In the genomic region with DNA sequence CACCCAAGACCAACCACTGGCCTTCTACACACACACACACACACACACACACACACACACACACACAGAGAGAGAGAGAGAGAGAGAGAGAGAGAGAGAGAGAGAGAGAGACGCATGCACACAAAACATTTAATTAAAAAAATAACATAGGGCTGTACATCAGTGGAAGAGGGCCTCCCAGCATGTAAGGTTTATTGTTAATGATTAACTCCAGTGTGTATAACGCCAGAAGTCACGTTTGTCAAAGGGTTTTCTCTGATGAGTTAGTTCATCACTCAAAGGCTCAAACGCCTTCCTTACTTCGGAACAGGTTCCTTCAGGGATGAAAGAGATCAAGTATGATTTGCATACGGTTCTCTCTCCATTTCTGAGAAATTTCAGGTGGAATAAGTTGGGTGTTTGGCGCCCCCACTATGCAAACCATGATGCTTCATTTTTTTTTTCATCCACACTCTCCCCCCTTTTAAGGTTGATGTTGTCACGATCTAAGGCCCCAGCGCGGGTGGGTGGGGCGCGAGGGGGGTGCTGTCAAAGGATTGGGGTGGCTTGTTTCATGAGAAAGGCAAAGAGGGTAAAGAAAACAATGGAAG, we compare ENCODE assay signal across 10 mouse cellular contexts. TPM values are rescaled to one million over a fixed set of nuclear protein-coding genes. Genes with fewer than 3 reads are reported as not detected.
A peak's percentile ranks its signal among the peaks of the same experiment; 100 is the strongest.
DNase-seq lines count a peak whose midpoint lies in the region; ATAC-seq and TF ChIP-seq lines count a peak whose summit lies in the region.
"Had no signal": no experiment of that assay in that cellular context is flagged by ENCODE, and none has a peak within 500 bp of the region (broad histone marks: within the 10 kb centered on the region; RNA-seq: fewer than 3 reads in every experiment).

No protein-coding gene starts in this region.

- no peak for TF ChIP-seq CTCF in lung, embryonic 14.5 days (IDR thresholded peaks at IDR 0.05; ENCODE audit: low read depth)

- H3K9ac ChIP-seq in lung, embryonic 14.5 days = peak overlapping the region; percentile 64
- no peak overlapping the region for H3K9ac ChIP-seq in forebrain, embryonic 13.5 days
- peak overlapping the region; percentile 70 for H3K9ac ChIP-seq in neural tube, embryonic 15.5 days (replicated peaks)

- 31% methylated on average over 12 of the region's 12 CpGs for WGBS in lung, embryonic 14.5 days
- WGBS in forebrain, embryonic 13.5 days = 39% methylated on average over 12 of the region's 12 CpGs
- 51% methylated on average over 12 of the region's 12 CpGs for WGBS in limb, embryonic 10.5 days
- WGBS in neural tube, embryonic 15.5 days = 31% methylated on average over 12 of the region's 12 CpGs

- H3K27me3 ChIP-seq in lung, embryonic 14.5 days (ENCODE audit: insufficient read depth, low read length) = peaks cover 8% of the 10 kb centered on the region
- H3K27me3 ChIP-seq in forebrain, embryonic 13.5 days = peaks cover 10% of the 10 kb centered on the region
- H3K27me3 ChIP-seq in limb, embryonic 10.5 days (ENCODE audit: low read depth, poor library complexity, severe bottlenecking) = peaks cover 50% of the 10 kb centered on the region
- H3K27me3 ChIP-seq in neural tube, embryonic 15.5 days (replicated peaks) = no peaks in the 10 kb centered on the region

- no peaks in the 10 kb centered on the region for H3K36me3 ChIP-seq in lung, embryonic 14.5 days (ENCODE audit: insufficient read depth)
- H3K36me3 ChIP-seq in forebrain, embryonic 13.5 days (ENCODE audit: poor library complexity, severe bottlenecking) = no peaks in the 10 kb centered on the region
- no peaks in the 10 kb centered on the region for H3K36me3 ChIP-seq in limb, embryonic 10.5 days
- peaks cover 17% of the 10 kb centered on the region for H3K36me3 ChIP-seq in neural tube, embryonic 15.5 days

- H3K4me2 ChIP-seq in lung, embryonic 14.5 days = peak overlapping the region; percentile 87
- peak overlapping the region; percentile 80 for H3K4me2 ChIP-seq in forebrain, embryonic 13.5 days
- H3K4me2 ChIP-seq in neural tube, embryonic 15.5 days = peak overlapping the region; percentile 80

- no peaks in the 10 kb centered on the region for H3K9me3 ChIP-seq in lung, embryonic 14.5 days (ENCODE audit: low read depth, low read length)
- H3K9me3 ChIP-seq in forebrain, embryonic 13.5 days (replicated peaks) = no peaks in the 10 kb centered on the region
- H3K9me3 ChIP-seq in limb, embryonic 10.5 days (replicated peaks) = no peaks in the 10 kb centered on the region
- no peaks in the 10 kb centered on the region for H3K9me3 ChIP-seq in neural tube, embryonic 15.5 days (replicated peaks)

- no peak overlapping the region for H3K27ac ChIP-seq in lung, embryonic 14.5 days (ENCODE audit: low read depth)
- no peak overlapping the region for H3K27ac ChIP-seq in forebrain, embryonic 13.5 days
- no peak overlapping the region for H3K27ac ChIP-seq in limb, embryonic 10.5 days
- peak overlapping the region; percentile 84 for H3K27ac ChIP-seq in neural tube, embryonic 15.5 days (replicated peaks)

- DNase-seq in lung, embryonic 14.5 days = no peak
- no peak for DNase-seq in lung, postnatal 10 days
- no peak for DNase-seq in limb, embryonic 10.5 days (ENCODE audit: low spot score)
- no peak for DNase-seq in ovary, postnatal 14 days (ENCODE audit: low spot score)
- no peak for DNase-seq in c-Kit-positive CD71-positive TER-119-positive erythroid progenitor cells, embryonic 14.5 days (ENCODE audit: low spot score)
- DNase-seq: kidney, adult 9 months had no signal

- H3K4me3 ChIP-seq in lung, embryonic 14.5 days (ENCODE audit: low read depth, low read length) = peak overlapping the region; percentile 57
- peak overlapping the region; percentile 49 for H3K4me3 ChIP-seq in forebrain, embryonic 13.5 days
- peak overlapping the region; percentile 68 for H3K4me3 ChIP-seq in limb, embryonic 10.5 days
- peak overlapping the region; percentile 56 for H3K4me3 ChIP-seq in neural tube, embryonic 15.5 days (replicated peaks)
- H3K4me3 ChIP-seq: myocyte had no signal

- H3K4me1 ChIP-seq in lung, embryonic 14.5 days (ENCODE audit: insufficient read depth) = peaks cover 5% of the 10 kb centered on the region; the same call in 1 of the 2 replicates
- H3K4me1 ChIP-seq in forebrain, embryonic 13.5 days = peaks cover 11% of the 10 kb centered on the region; the same call in 1 of the 2 replicates
- peaks cover 11% of the 10 kb centered on the region for H3K4me1 ChIP-seq in limb, embryonic 10.5 days
- peaks cover 31% of the 10 kb centered on the region for H3K4me1 ChIP-seq in neural tube, embryonic 15.5 days

- no peak for ATAC-seq in lung, embryonic 14.5 days (ENCODE audit: insufficient read depth)
- no peak for ATAC-seq in forebrain, embryonic 13.5 days
- ATAC-seq in neural tube, embryonic 15.5 days (ENCODE audit: low FRiP score) = no peak
- ATAC-seq in monocyte, adult 5-6 weeks (replicated peaks; ENCODE audit: insufficient number of reproducible peaks, low FRiP score, low TSS enrichment, poor library complexity, severe bottlenecking) = no peak

RNA-seq across cellular contexts. Expression of a gene that starts 21.2 kb away (rescaled TPM):
- 12.0 and 13.5 TPM in 2 replicates for polyA plus RNA-seq in lung, embryonic 14.5 days (2014; fragmentation: Nextera tagmentation; extraction: Ambion mirVana)
- polyA plus RNA-seq in forebrain, embryonic 13.5 days (2015; fragmentation: Nextera tagmentation; extraction: Ambion mirVana) = 63.4 and 87.2 TPM in 2 replicates
- 3.2 and 4.9 TPM in 2 replicates for polyA plus RNA-seq in limb, embryonic 10.5 days (2016; fragmentation: Nextera tagmentation; extraction: Ambion mirVana)
- 272 and 321 TPM in 2 replicates for polyA plus RNA-seq in neural tube, embryonic 15.5 days (2015; fragmentation: Nextera tagmentation; extraction: Ambion mirVana)
- 17.1 TPM in 1 of 3 replicates, not detected in the others for total RNA-seq in monocyte, adult 5-6 weeks (2017)

RNA-seq across cellular contexts. Expression of a gene that starts 21.5 kb away (rescaled TPM):
- 8.6 and 9.0 TPM in 2 replicates for polyA plus RNA-seq in lung, embryonic 14.5 days (2014; fragmentation: Nextera tagmentation; extraction: Ambion mirVana)
- polyA plus RNA-seq in forebrain, embryonic 13.5 days (2015; fragmentation: Nextera tagmentation; extraction: Ambion mirVana) = 3.1 and 3.4 TPM in 2 replicates
- polyA plus RNA-seq in limb, embryonic 10.5 days (2016; fragmentation: Nextera tagmentation; extraction: Ambion mirVana) = 12.9 and 13.1 TPM in 2 replicates
- 3.9 and 4.6 TPM in 2 replicates for polyA plus RNA-seq in neural tube, embryonic 15.5 days (2015; fragmentation: Nextera tagmentation; extraction: Ambion mirVana)
- total RNA-seq in monocyte, adult 5-6 weeks (2017) = 5.8 to 11.9 TPM (median 6.1 TPM) in 3 replicates
